Mouse (Mus musculus) myocyte (in vitro differentiated cells): ENCODE data around the gene Nup85. TPM values are rescaled to one million over a fixed set of nuclear protein-coding genes. Genes with fewer than 3 reads are reported as not detected.

Source experiments
- H3K27me3 ChIP-seq: one replicate; pipeline ENCODE4 v1.6.1; 2011; ENCODE audit not compliant: control insufficient read depth, insufficient read depth, insufficient read length
- H3K36me3 ChIP-seq: one replicate; pipeline ENCODE4 v1.6.1; 2011; ENCODE audit not compliant: control insufficient read depth, insufficient read depth
- H3K4me2 ChIP-seq: one replicate; pipeline ENCODE4 v1.6.1; 2011; ENCODE audit warnings: low read depth, control low read depth
- H3K4me3 ChIP-seq: one replicate; pipeline ENCODE4 v1.5.1; 2011; ENCODE audit warnings: mild to moderate bottlenecking, control low read depth, moderate library complexity
- H3K79me2 ChIP-seq: one replicate; pipeline ENCODE4 v1.6.1; 2011; ENCODE audit not compliant: control insufficient read depth, insufficient read depth
- H3ac ChIP-seq: one replicate; pipeline ENCODE4 v1.6.1; 2011; ENCODE audit not compliant: control insufficient read depth, insufficient read length
- CEBPB ChIP-seq: IDR thresholded peaks from 2 replicates; pipeline ENCODE4 v1.6.1; 2011; ENCODE audit warnings: mild to moderate bottlenecking, moderate library complexity; ENCODE audit not compliant: poor library complexity, insufficient read depth, severe bottlenecking
- E2F4 ChIP-seq: IDR thresholded peaks from one replicate; pipeline ENCODE4 v1.6.1; 2011; ENCODE audit warnings: mild to moderate bottlenecking, control low read depth, moderate library complexity; ENCODE audit not compliant: insufficient read depth
- MAX ChIP-seq: IDR thresholded peaks from one replicate; pipeline ENCODE4 v1.6.1; 2011; ENCODE audit warnings: low read depth, mild to moderate bottlenecking, control low read depth
- MYOD1 ChIP-seq, 3 experiments: IDR thresholded peaks; one replicate each; pipeline ENCODE4 v1.6.1; 2011; ENCODE audit warnings: control low read depth in 2 of 3, low read depth in 2 of 3, mild to moderate bottlenecking in 2 of 3, moderate library complexity in 1 of 3; ENCODE audit not compliant: insufficient read length in 2 of 3, control insufficient read depth in 1 of 3
- MYOG ChIP-seq, 3 experiments: IDR thresholded peaks; one replicate each; pipeline ENCODE4 v1.6.1; 2011; ENCODE audit warnings: control low read depth in 2 of 3, low read depth in 2 of 3, mild to moderate bottlenecking in 2 of 3; ENCODE audit not compliant: insufficient read length in 2 of 3, control insufficient read depth in 1 of 3, insufficient read depth in 1 of 3
- POLR2A ChIP-seq: IDR thresholded peaks from one replicate; pipeline ENCODE4 v1.6.1; 2011; ENCODE audit warnings: low read depth, mild to moderate bottlenecking, control low read depth, moderate library complexity; ENCODE audit not compliant: insufficient read length
- POLR2AphosphoS2 ChIP-seq: IDR thresholded peaks from one replicate; pipeline ENCODE4 v1.6.1; 2011; ENCODE audit warnings: low read depth, control low read depth; ENCODE audit not compliant: insufficient read length
- REST ChIP-seq: IDR thresholded peaks from one replicate; pipeline ENCODE4 v1.6.1; 2011; ENCODE audit warnings: mild to moderate bottlenecking, control low read depth, moderate library complexity; ENCODE audit not compliant: insufficient read depth, insufficient read length
- SRF ChIP-seq: IDR thresholded peaks from one replicate; pipeline ENCODE4 v1.6.1; 2011; ENCODE audit warnings: low read depth; ENCODE audit not compliant: control insufficient read depth, insufficient read length
- TCF12 ChIP-seq: IDR thresholded peaks from one replicate; pipeline ENCODE4 v1.6.1; 2011; ENCODE audit warnings: mild to moderate bottlenecking, control low read depth; ENCODE audit not compliant: poor library complexity, insufficient read depth, severe bottlenecking
- TCF3 ChIP-seq: IDR thresholded peaks from one replicate; pipeline ENCODE4 v1.6.1; 2011; ENCODE audit warnings: low read depth, control low read depth; ENCODE audit not compliant: insufficient read length
- USF1 ChIP-seq: IDR thresholded peaks from one replicate; pipeline ENCODE4 v1.6.1; 2011; ENCODE audit warnings: low read depth, mild to moderate bottlenecking, control low read depth, moderate library complexity
- polyA plus RNA-seq: library from polyadenylated mRNA; unstranded; fragments of >200 nt; fragmentation: generic; extraction: Trizol; gene quantifications from one replicate; pipeline ENCODE4 v1.2.1, GENCODE M21; 2012; ENCODE audit warnings: missing spikeins

Gene Nup85
- polyA plus RNA-seq, 1 experiment = 41.1 TPM

DNA sequence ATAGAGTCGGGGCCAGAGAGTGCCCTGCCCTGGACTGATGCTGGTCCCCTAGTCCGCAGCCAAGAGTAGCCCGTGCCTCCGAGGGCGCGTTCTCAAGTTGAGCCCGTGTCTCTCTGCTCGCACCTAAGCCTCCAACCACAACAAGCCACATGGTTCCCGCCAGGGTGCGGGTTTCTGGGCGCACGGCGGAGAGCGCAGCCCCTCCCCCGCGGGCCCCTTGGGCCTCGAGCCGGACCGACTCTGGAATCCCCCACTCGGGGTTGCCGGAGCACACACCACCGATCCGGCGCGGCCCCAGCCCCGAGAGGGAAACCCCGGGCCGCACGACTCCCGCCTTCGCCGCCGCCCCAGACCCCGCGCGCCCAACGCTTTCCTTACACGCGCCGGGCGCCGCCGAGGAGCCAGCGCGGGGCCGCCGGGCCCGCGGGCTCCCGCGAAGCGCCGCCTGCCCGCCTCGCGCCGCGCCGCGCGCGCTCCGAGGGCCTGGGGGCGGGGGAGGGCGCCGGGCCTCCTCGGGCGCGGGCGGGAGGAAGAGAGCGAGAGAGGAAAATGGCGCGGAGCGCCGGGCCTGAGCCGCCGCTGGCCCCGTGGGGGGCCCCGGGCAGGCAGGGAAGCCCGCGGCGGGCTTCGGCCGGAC is 28.7 kb upstream of the Nup85 start:
- Histone ChIP-seq H3ac (peak overlapping the region; percentile 97), H3K4me2 (peak overlapping the region; percentile 99), H3K36me3 (peaks cover 26% of the 10 kb centered on the region), H3K27me3 (no peaks in the 10 kb centered on the region), H3K79me2 (peaks cover 47% of the 10 kb centered on the region), H3K4me3 (peak overlapping the region; percentile 69)
- TF ChIP-seq MYOG (IDR thresholded peaks at IDR 0.05; ENCODE audit: control insufficient read depth in 1 of 3, insufficient read depth in 1 of 3, insufficient read length in 2 of 3, low read depth in 2 of 3) (no peak), REST (no peak), MAX (no peak), SRF (no peak), TCF12 (no peak), POLR2AphosphoS2 (peak; percentile 22), POLR2A (no peak), CEBPB (no peak)

DNA sequence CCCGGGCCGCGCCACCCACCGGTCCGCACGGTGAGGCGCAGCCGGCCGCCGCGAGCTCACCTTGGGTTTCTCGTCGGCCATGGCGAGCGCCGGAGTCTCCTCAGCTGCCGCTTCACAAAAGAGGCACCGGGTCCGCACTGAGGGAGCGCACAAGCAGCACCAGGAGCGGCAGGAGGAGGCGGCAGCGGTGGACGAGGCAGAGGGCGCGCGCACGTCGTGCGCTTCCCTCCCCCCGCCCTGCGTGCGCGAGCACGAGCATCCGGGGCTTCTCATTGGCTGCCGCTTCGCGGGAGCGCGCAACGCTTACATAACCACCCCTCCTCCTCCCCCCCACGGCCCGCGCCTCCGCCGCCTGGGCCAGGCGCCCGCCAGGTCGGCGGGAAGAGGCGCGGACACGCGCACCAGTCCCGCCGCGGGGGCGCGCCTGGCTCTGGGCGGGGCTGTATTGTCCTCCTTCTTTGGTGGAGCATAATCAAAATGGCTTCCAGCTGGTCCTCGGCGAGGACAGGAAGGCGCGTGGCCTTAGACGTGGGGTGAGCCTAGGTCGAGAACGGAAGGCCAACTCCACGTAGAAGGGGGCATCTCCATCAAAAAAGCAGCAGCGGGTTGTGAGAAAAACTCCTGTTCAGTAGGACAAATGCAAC is 28.1 kb upstream of the Nup85 start, which contains the start of gene Sumo2:
TSS of gene Sumo2 (minus strand) at position 239 of the 644 bp plus-strand sequence.
- Histone ChIP-seq H3K79me2 (peaks cover 43% of the 10 kb centered on the region), H3K36me3 (peaks cover 26% of the 10 kb centered on the region), H3ac (peak within 1 kb of the TSS; percentile 97), H3K4me2 (peak within 1 kb of the TSS; percentile 99), H3K4me3 (peak within 1 kb of the TSS; percentile 69), H3K27me3 (no peaks in the 10 kb centered on the region)
- TF ChIP-seq TCF12 (no peak), MYOG (IDR thresholded peaks at IDR 0.05; ENCODE audit: control insufficient read depth in 1 of 3, insufficient read depth in 1 of 3, insufficient read length in 2 of 3, low read depth in 2 of 3) (no peak), CEBPB (no peak), TCF3 (no peak), REST (no peak), MYOD1 (IDR thresholded peaks at IDR 0.05; ENCODE audit: control insufficient read depth in 1 of 3, insufficient read length in 2 of 3, low read depth in 2 of 3) (no peak), POLR2A (peak; percentile 72), E2F4 (peak; percentile 43), POLR2AphosphoS2 (peak; percentile 80), SRF (no peak), MAX (no peak)

- no peak for TF ChIP-seq POLR2AphosphoS2
- no peak for TF ChIP-seq MAX
- no peak for TF ChIP-seq REST
- TF ChIP-seq TCF12 = no peak
- TF ChIP-seq E2F4 = no peak
- TF ChIP-seq MYOG (IDR thresholded peaks at IDR 0.05; ENCODE audit: control insufficient read depth in 1 of 3, insufficient read depth in 1 of 3, insufficient read length in 2 of 3, low read depth in 2 of 3) = no peak
- no peak for TF ChIP-seq POLR2A
- no peak for TF ChIP-seq MYOD1 (IDR thresholded peaks at IDR 0.05; ENCODE audit: control insufficient read depth in 1 of 3, insufficient read length in 2 of 3, low read depth in 2 of 3)
- no peak for TF ChIP-seq USF1
- TF ChIP-seq TCF3 = no peak
- no peak for TF ChIP-seq CEBPB
- no peak for TF ChIP-seq SRF
- peak overlapping the region; percentile 69 for H3K4me3 ChIP-seq
- H3K36me3 ChIP-seq = peaks cover 20% of the 10 kb centered on the region
- H3K4me2 ChIP-seq = peak overlapping the region; percentile 76
- H3ac ChIP-seq = no peak overlapping the region
- no peaks in the 10 kb centered on the region for H3K27me3 ChIP-seq
- H3K79me2 ChIP-seq = peaks cover 34% of the 10 kb centered on the region
These were observed 27.2 kb upstream of the Nup85 start for GRCm38 (mm10) chr11:115536856-115537568.

GRCm38 (mm10) chr11:115538045-115538444 is 26.2 kb upstream of the Nup85 start:
- Histone ChIP-seq H3K4me3 (no peak overlapping the region), H3K79me2 (peaks cover 24% of the 10 kb centered on the region), H3K27me3 (no peaks in the 10 kb centered on the region), H3K36me3 (peaks cover 14% of the 10 kb centered on the region), H3ac (no peak overlapping the region), H3K4me2 (no peak overlapping the region)
- TF ChIP-seq E2F4 (no peak), USF1 (no peak)

- Histone ChIP-seq H3K36me3 (no peaks in the 10 kb centered on the region), H3K27me3 (no peaks in the 10 kb centered on the region), H3K4me2 (peak overlapping the region; percentile 16), H3ac (no peak overlapping the region), H3K79me2 (no peaks in the 10 kb centered on the region), H3K4me3 (no peak overlapping the region)
- TF ChIP-seq TCF3 (no peak), SRF (no peak), CEBPB (peak; percentile 84), USF1 (no peak), MAX (no peak), POLR2AphosphoS2 (no peak), MYOD1 (IDR thresholded peaks at IDR 0.05; ENCODE audit: control insufficient read depth in 1 of 3, insufficient read length in 2 of 3, low read depth in 2 of 3) (no peak), TCF12 (no peak), E2F4 (no peak)
These were observed 20.7 kb upstream of the Nup85 start for GRCm38 (mm10) chr11:115543571-115543970.
